Mouse (Mus musculus) layer of hippocampus, postnatal 36 days (tissue): ENCODE measurements at regions not wholly inside any gene's neighbourhood (a gene's known extent, or its start where the extent isn't known, plus 50 kb on each side); places are given as distances from the start of the nearest gene placed in this dataset.

Experiments
- microRNA-seq, 2 experiments: library from miRNA; unstranded; fragments of <30 nt; microRNA quantifications; one replicate each; pipeline ENCODE4 v1.2.0; 2021

Small RNA genes lying in the stretch of these regions (microRNA-seq; reads per million reads assigned to microRNA genes)
- 0 reads per million in 2 experiments for gene Gm22030
